Comparison of ENCODE assay signal across 9 mouse cellular contexts in the genomic region with DNA sequence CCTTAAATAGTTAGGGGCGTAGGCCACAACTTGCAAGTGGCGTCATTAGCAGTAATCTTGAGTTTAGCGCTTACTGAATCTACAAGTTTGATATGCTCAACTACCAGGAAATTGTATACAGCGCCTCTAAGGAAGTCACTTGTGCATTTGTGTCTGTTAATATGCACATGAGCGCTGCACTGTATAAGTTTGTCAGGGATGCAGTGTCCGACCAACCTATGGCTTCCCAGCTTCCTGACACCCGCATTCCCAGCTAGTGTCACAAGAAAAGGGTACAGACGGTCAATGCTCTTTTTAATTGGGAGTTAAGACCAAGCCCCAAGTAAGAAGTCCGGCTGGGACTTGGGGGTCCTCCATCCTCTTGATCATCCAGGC. TPM values are rescaled to one million over a fixed set of nuclear protein-coding genes. Genes with fewer than 3 reads are reported as not detected.
DNase-seq lines count a peak whose midpoint lies in the region; ATAC-seq lines count a peak whose summit lies in the region.
"Had no signal": no experiment of that assay in that cellular context is flagged by ENCODE, and none has a peak within 500 bp of the region (broad histone marks: within the 10 kb centered on the region; RNA-seq: fewer than 3 reads in every experiment).

No protein-coding gene starts in this region.

- H3K9ac ChIP-seq in heart, embryonic 13.5 days = peak overlapping the region; percentile 87
- peak overlapping the region; percentile 63; the same call in 1 of the 2 replicates for H3K9ac ChIP-seq in hindbrain, embryonic 13.5 days
- no peak overlapping the region for H3K9ac ChIP-seq in midbrain, embryonic 12.5 days (replicated peaks)

- DNase-seq in heart, postnatal 14 days = no peak
- DNase-seq in embryonic facial prominence, embryonic 10.5 days (ENCODE audit: low spot score) = no peak
- DNase-seq in thymus, postnatal 25 days = no peak
- no peak for DNase-seq in spleen, postnatal 10 days (ENCODE audit: low spot score in 2 of 2)

- H3K4me3 ChIP-seq in heart, embryonic 13.5 days = peak overlapping the region; percentile 68
- H3K4me3 ChIP-seq in embryonic facial prominence, embryonic 10.5 days = peak overlapping the region; percentile 71
- H3K4me3 ChIP-seq in hindbrain, embryonic 13.5 days = peak overlapping the region; percentile 59
- peak overlapping the region; percentile 62 for H3K4me3 ChIP-seq in midbrain, embryonic 12.5 days

- WGBS in heart, embryonic 13.5 days = 24% methylated on average over 9 of the region's 9 CpGs
- 29% methylated on average over 9 of the region's 9 CpGs for whole genome bisulfite sequencing in embryonic facial prominence, embryonic 10.5 days
- 33% methylated on average over 9 of the region's 9 CpGs for WGBS in hindbrain, embryonic 13.5 days
- 33% methylated on average over 9 of the region's 9 CpGs for WGBS in midbrain, embryonic 12.5 days

- H3K27me3 ChIP-seq in heart, embryonic 13.5 days (replicated peaks) = peaks cover 53% of the 10 kb centered on the region
- H3K27me3 ChIP-seq in embryonic facial prominence, embryonic 10.5 days (replicated peaks; ENCODE audit: low read depth, poor library complexity, severe bottlenecking) = peaks cover 87% of the 10 kb centered on the region
- H3K27me3 ChIP-seq in hindbrain, embryonic 13.5 days = peaks cover 75% of the 10 kb centered on the region
- H3K27me3 ChIP-seq in midbrain, embryonic 12.5 days = peaks cover 72% of the 10 kb centered on the region
- H3K27me3 ChIP-seq: CH12.LX had no signal

- ATAC-seq in heart, embryonic 13.5 days (ENCODE audit: extremely low read depth, insufficient number of reproducible peaks, low FRiP score, low TSS enrichment) = no peak
- no peak for ATAC-seq in hindbrain, embryonic 13.5 days (ENCODE audit: low FRiP score)
- ATAC-seq in midbrain, embryonic 12.5 days (ENCODE audit: low FRiP score, low read depth) = no peak
- no peak for ATAC-seq in frontal cortex, adult (ENCODE audit: low TSS enrichment)

- no peak overlapping the region for H3K27ac ChIP-seq in heart, embryonic 13.5 days (replicated peaks)
- peak overlapping the region; percentile 70; the same call in 1 of the 2 replicates for H3K27ac ChIP-seq in embryonic facial prominence, embryonic 10.5 days (replicated peaks)
- no peak overlapping the region for H3K27ac ChIP-seq in hindbrain, embryonic 13.5 days
- no peak overlapping the region for H3K27ac ChIP-seq in midbrain, embryonic 12.5 days (replicated peaks)

- H3K9me3 ChIP-seq in heart, embryonic 13.5 days = no peaks in the 10 kb centered on the region
- H3K9me3 ChIP-seq in embryonic facial prominence, embryonic 10.5 days = no peaks in the 10 kb centered on the region
- no peaks in the 10 kb centered on the region for H3K9me3 ChIP-seq in hindbrain, embryonic 13.5 days
- no peaks in the 10 kb centered on the region for H3K9me3 ChIP-seq in midbrain, embryonic 12.5 days

- H3K36me3 ChIP-seq in heart, embryonic 13.5 days = no peaks in the 10 kb centered on the region
- no peaks in the 10 kb centered on the region for H3K36me3 ChIP-seq in embryonic facial prominence, embryonic 10.5 days (replicated peaks)
- H3K36me3 ChIP-seq in hindbrain, embryonic 13.5 days = no peaks in the 10 kb centered on the region
- no peaks in the 10 kb centered on the region for H3K36me3 ChIP-seq in midbrain, embryonic 12.5 days

- peaks cover 26% of the 10 kb centered on the region for H3K4me1 ChIP-seq in heart, embryonic 13.5 days
- peaks cover 29% of the 10 kb centered on the region for H3K4me1 ChIP-seq in embryonic facial prominence, embryonic 10.5 days
- peaks cover 31% of the 10 kb centered on the region for H3K4me1 ChIP-seq in hindbrain, embryonic 13.5 days (replicated peaks)
- H3K4me1 ChIP-seq in midbrain, embryonic 12.5 days = peaks cover 21% of the 10 kb centered on the region

- intact Hi-C loops in heart, postnatal 14 days (cut with DNase I) = loop anchor here (5.0 kb wide), 4 partner anchors 107 to 473 kb away; no protein-coding TSS in a partner anchor

- peak overlapping the region; percentile 85 for H3K4me2 ChIP-seq in heart, embryonic 13.5 days
- H3K4me2 ChIP-seq in hindbrain, embryonic 13.5 days = peak overlapping the region; percentile 97
- H3K4me2 ChIP-seq in midbrain, embryonic 12.5 days (replicated peaks) = peak overlapping the region; percentile 92

RNA-seq across cellular contexts. Expression of gene Bmp2, which starts 1.9 kb away (rescaled TPM):
- 9.8 and 10.7 TPM in 2 replicates for polyA plus RNA-seq in heart, embryonic 13.5 days (2015; fragmentation: Nextera tagmentation; extraction: Ambion mirVana)
- total RNA-seq in heart, postnatal 14 days (2021) = 1 to 10 TPM; 2.6 to 3.2 TPM
- polyA plus RNA-seq in embryonic facial prominence, embryonic 10.5 days (2016; fragmentation: Nextera tagmentation; extraction: Ambion mirVana) = 2.0 and 2.5 TPM in 2 replicates
- polyA plus RNA-seq in hindbrain, embryonic 13.5 days (2015; fragmentation: Nextera tagmentation; extraction: Ambion mirVana) = 1.6 and 2.4 TPM in 2 replicates
- polyA plus RNA-seq in midbrain, embryonic 12.5 days (2016; fragmentation: Nextera tagmentation; extraction: Ambion mirVana) = 2.3 and 2.6 TPM in 2 replicates
- total RNA-seq: CH12.LX had no signal
